Mouse (Mus musculus) G1E (cell line): ENCODE data around the gene Cox14.

Source experiments
- CTCF ChIP-seq: IDR thresholded peaks from 2 replicates; pipeline ENCODE4 v1.5.1; 2012; ENCODE audit warnings: low read depth, low read length, inconsistent platforms, mixed read lengths
- POLR2AphosphoS5 ChIP-seq: IDR thresholded peaks from 2 replicates; pipeline ENCODE4 v1.6.1; 2012; ENCODE audit warnings: low read depth, low read length, inconsistent platforms; ENCODE audit not compliant: insufficient replicate concordance

- TF ChIP-seq POLR2AphosphoS5 (no peak), CTCF (no peak)
These were observed 1.1 kb downstream of the Cox14 start for GRCm38 (mm10) chr15:99726549-99726948.
